Mouse (Mus musculus) MEL (cell line): Measurements from ENCODE around the gene Rbfox2. TPM values are rescaled to one million over a fixed set of nuclear protein-coding genes. Genes with fewer than 3 reads are reported as not detected.

Source experiments
- DNase-seq: peaks from one replicate; pipeline ENCODE4 v3.0.0; 2011; ENCODE audit warnings: low read depth, low spot score
- H3K27ac ChIP-seq: 2 replicates; pipeline ENCODE4 v1.5.1; 2012; ENCODE audit warnings: low read depth, mild to moderate bottlenecking, control low read depth, low read length, moderate library complexity; ENCODE audit not compliant: control insufficient read depth
- H3K27me3 ChIP-seq, 2 experiments: fragments of 150-350 bp in 1 of 2; sonication (generic) in 1 of 2; 2 replicates each; pipeline ENCODE4 v1.6.1; 2012; ENCODE audit warnings: low read length in 2 of 2, mild to moderate bottlenecking in 2 of 2, improper control_type of control experiment in 1 of 2, moderate library complexity in 1 of 2; ENCODE audit not compliant: insufficient read depth in 2 of 2, control insufficient read depth in 1 of 2
- H3K36me3 ChIP-seq, 2 experiments: 2 replicates each; pipeline ENCODE4 v1.6.1; 2012 to 2014; ENCODE audit warnings: low read length in 2 of 2, improper control_type of control experiment in 1 of 2, inconsistent platforms in 1 of 2, mild to moderate bottlenecking in 1 of 2; ENCODE audit not compliant: insufficient read depth in 2 of 2, control insufficient read depth in 1 of 2
- H3K4me1 ChIP-seq, 2 experiments: fragments of 150-350 bp in 1 of 2; sonication (generic) in 1 of 2; 2 replicates each; pipeline ENCODE4 v1.6.1; 2012; ENCODE audit warnings: low read length in 2 of 2, improper control_type of control experiment in 1 of 2, mild to moderate bottlenecking in 1 of 2; ENCODE audit not compliant: insufficient read depth in 2 of 2, control insufficient read depth in 1 of 2
- H3K4me3 ChIP-seq, 2 experiments: fragments of 150-350 bp in 1 of 2; sonication (generic) in 1 of 2; 2 replicates each; pipeline ENCODE4 v1.5.1; 2012; ENCODE audit warnings: low read depth in 2 of 2, low read length in 2 of 2, mild to moderate bottlenecking in 2 of 2, moderate library complexity in 2 of 2, control low read depth in 1 of 2, improper control_type of control experiment in 1 of 2; ENCODE audit not compliant: control insufficient read depth in 1 of 2, insufficient read depth in 1 of 2
- H3K79me2 ChIP-seq: 2 replicates; pipeline ENCODE4 v1.6.1; 2012; ENCODE audit warnings: mild to moderate bottlenecking, low read length, moderate library complexity; ENCODE audit not compliant: control insufficient read depth, poor library complexity, insufficient read depth
- H3K9ac ChIP-seq: 2 replicates; pipeline ENCODE4 v1.6.1; 2012; ENCODE audit warnings: low read depth, mild to moderate bottlenecking, control low read depth, low read length, moderate library complexity; ENCODE audit not compliant: control insufficient read depth, poor library complexity, severe bottlenecking
- H3K9me3 ChIP-seq: fragments of 150-350 bp; sonication (generic); replicated peaks from 2 replicates; pipeline ENCODE4 v1.6.1; 2012; ENCODE audit warnings: mild to moderate bottlenecking, low read length, improper control_type of control experiment, moderate library complexity; ENCODE audit not compliant: insufficient read depth
- CHD1 ChIP-seq: IDR thresholded peaks from 2 replicates; pipeline ENCODE4 v1.6.1; 2012; ENCODE audit warnings: low read depth, mild to moderate bottlenecking, inconsistent platforms, low read length, improper control_type of control experiment
- ELF1 ChIP-seq: IDR thresholded peaks from 2 replicates; pipeline ENCODE4 v1.6.1; 2014; ENCODE audit warnings: low read depth, mild to moderate bottlenecking, inconsistent platforms, low read length, improper control_type of control experiment, moderate library complexity
- EP300 ChIP-seq, 2 experiments: IDR thresholded peaks; 2 replicates each; pipeline ENCODE4 v1.6.1; 2011; ENCODE audit warnings: improper control_type of control experiment in 2 of 2, low read length in 2 of 2, low read depth in 1 of 2, mild to moderate bottlenecking in 1 of 2
- ETS1 ChIP-seq: IDR thresholded peaks from 2 replicates; pipeline ENCODE4 v1.6.1; 2012; ENCODE audit warnings: low read depth, mild to moderate bottlenecking, inconsistent platforms, low read length, improper control_type of control experiment, moderate library complexity
- GATA1 ChIP-seq: IDR thresholded peaks from 2 replicates; pipeline ENCODE4 v1.6.1; 2011; ENCODE audit warnings: low read depth, low read length, improper control_type of control experiment
- KAT2A ChIP-seq: conservative IDR thresholded peaks from 2 replicates; pipeline ENCODE4 v1.6.1; 2012; ENCODE audit warnings: low read depth, low read length, improper control_type of control experiment, inconsistent platforms
- MAZ ChIP-seq: IDR thresholded peaks from 2 replicates; pipeline ENCODE4 v1.6.1; 2012; ENCODE audit warnings: low read depth, mild to moderate bottlenecking, inconsistent platforms, low read length, improper control_type of control experiment
- MEF2A ChIP-seq: IDR thresholded peaks from 2 replicates; pipeline ENCODE4 v1.6.1; 2014; ENCODE audit warnings: low read depth, mild to moderate bottlenecking, inconsistent platforms, low read length, improper control_type of control experiment; ENCODE audit not compliant: poor library complexity, insufficient replicate concordance, severe bottlenecking; ENCODE audit errors: extremely low read depth
- MXI1 ChIP-seq: IDR thresholded peaks from 2 replicates; pipeline ENCODE4 v1.6.1; 2011; ENCODE audit warnings: mild to moderate bottlenecking, low read depth, low read length, improper control_type of control experiment
- MYB ChIP-seq: IDR thresholded peaks from 2 replicates; pipeline ENCODE4 v1.6.1; 2011; ENCODE audit warnings: mild to moderate bottlenecking, low read depth, low read length, improper control_type of control experiment
- MYC ChIP-seq: IDR thresholded peaks from 2 replicates; pipeline ENCODE4 v1.6.1; 2011; ENCODE audit warnings: low read depth, mild to moderate bottlenecking, low read length, improper control_type of control experiment, moderate library complexity
- POLR2AphosphoS2 ChIP-seq: IDR thresholded peaks from 2 replicates; pipeline ENCODE4 v1.6.1; 2011; ENCODE audit warnings: low read length, improper control_type of control experiment
- POLR2AphosphoS5 ChIP-seq: IDR thresholded peaks from 2 replicates; pipeline ENCODE4 v1.6.1; 2012; ENCODE audit warnings: low read depth, borderline replicate concordance, mild to moderate bottlenecking, inconsistent platforms, low read length, moderate library complexity, mixed read lengths
- RAD21 ChIP-seq: IDR thresholded peaks from 2 replicates; pipeline ENCODE4 v1.6.1; 2011; ENCODE audit warnings: mild to moderate bottlenecking, low read depth, low read length, improper control_type of control experiment
- RCOR1 ChIP-seq: IDR thresholded peaks from 2 replicates; pipeline ENCODE4 v1.6.1; 2012; ENCODE audit warnings: low read depth, mild to moderate bottlenecking, inconsistent platforms, low read length, improper control_type of control experiment
- TBP ChIP-seq: IDR thresholded peaks from 2 replicates; pipeline ENCODE4 v1.8.0; 2011; ENCODE audit warnings: low read depth, low read length, improper control_type of control experiment
- USF1 ChIP-seq: IDR thresholded peaks from 2 replicates; pipeline ENCODE4 v1.6.1; 2014; ENCODE audit warnings: low read depth, mild to moderate bottlenecking, inconsistent platforms, low read length, improper control_type of control experiment, moderate library complexity
- ZKSCAN1 ChIP-seq: IDR thresholded peaks from 2 replicates; pipeline ENCODE4 v1.6.1; 2012; ENCODE audit warnings: low read depth, mild to moderate bottlenecking, inconsistent platforms, low read length, improper control_type of control experiment, moderate library complexity
- ZNF384 ChIP-seq: IDR thresholded peaks from 2 replicates; pipeline ENCODE4 v1.6.1; 2012; ENCODE audit warnings: low read depth, mild to moderate bottlenecking, inconsistent platforms, low read length, improper control_type of control experiment
- polyA plus RNA-seq, 2 experiments: library from polyadenylated mRNA; stranded (reverse) in 1 of 2; unstranded in 1 of 2; fragments of >175 nt in 1 of 2; fragments of >200 nt in 1 of 2; gene quantifications; 2 replicates each; pipeline versions ENCODE4 v1.2.1 to v1.2.4; 2012; ENCODE audit warnings: low replicate concordance in 2 of 2, low read depth in 1 of 2; ENCODE audit not compliant: insufficient read length in 2 of 2, insufficient read depth in 1 of 2, missing spikeins in 1 of 2
- total RNA-seq: library from RNA; depleted of rRNA; stranded (reverse); fragments of 300-350 nt; gene quantifications from 2 replicates; pipeline ENCODE4 v1.2.3, GENCODE M21; 2012

Gene Rbfox2
- total and polyA plus RNA-seq, 3 experiments = 3.4 to 6.0 TPM; not detected in 1

- no peak for TF ChIP-seq POLR2AphosphoS2
- no peak for TF ChIP-seq TBP
- TF ChIP-seq RAD21 = no peak
- TF ChIP-seq RCOR1 = no peak
- TF ChIP-seq CHD1 = no peak
- TF ChIP-seq USF1 = no peak
- no peak for TF ChIP-seq KAT2A
- no peaks in the 10 kb centered on the region for H3K9me3 ChIP-seq
- no peaks in the 10 kb centered on the region for H3K79me2 ChIP-seq
- no peak overlapping the region for H3K27ac ChIP-seq
- no peak overlapping the region for H3K4me3 ChIP-seq
- no peaks in the 10 kb centered on the region for H3K27me3 ChIP-seq
- no peak overlapping the region for H3K9ac ChIP-seq
- H3K4me1 ChIP-seq = no peaks in the 10 kb centered on the region
- no peak for DNase-seq
- no peaks in the 10 kb centered on the region for H3K36me3 ChIP-seq
Measured at GRCm38 (mm10) chr15:77134483-77134882, 172.3 kb downstream of the Rbfox2 start.

- TF ChIP-seq CHD1 (no peak), ZNF384 (no peak), POLR2AphosphoS5 (no peak), MAZ (no peak), MYC (no peak), MEF2A (no peak), ZKSCAN1 (no peak), ELF1 (no peak), USF1 (no peak), GATA1 (no peak), RCOR1 (no peak), MYB (no peak), MXI1 (no peak), ETS1 (no peak), EP300 (IDR thresholded peaks at IDR 0.05; ENCODE audit: low read depth in 1 of 2, low read length in 2 of 2) (no peak)
- TF ChIP-seq, all 39 proteins: peak for 0
Measured at GRCm38 (mm10) chr15:77129154-77129553, 177.7 kb downstream of the Rbfox2 start.

More at GRCm38 (mm10) chr15:77129154-77129553, 177.7 kb downstream of the Rbfox2 start:
- no peak for DNase-seq
- H3K9ac ChIP-seq = no peak overlapping the region
- H3K4me3 ChIP-seq = no peak overlapping the region
- no peaks in the 10 kb centered on the region for H3K9me3 ChIP-seq
- H3K27me3 ChIP-seq = no peaks in the 10 kb centered on the region
- no peaks in the 10 kb centered on the region for H3K79me2 ChIP-seq
- no peaks in the 10 kb centered on the region for H3K36me3 ChIP-seq
- no peaks in the 10 kb centered on the region for H3K4me1 ChIP-seq
- H3K27ac ChIP-seq = no peak overlapping the region
